ENCODE assay signal across 8 mouse cellular contexts in genomic region chr7:145194455-145195161, GRCm38 (mm10). TPM values are rescaled to one million over a fixed set of nuclear protein-coding genes. Genes with fewer than 3 reads are reported as not detected.
DNase-seq lines count a peak whose midpoint lies in the region; ATAC-seq lines count a peak whose summit lies in the region.
"Had no signal": no experiment of that assay in that cellular context is flagged by ENCODE, and none has a peak within 500 bp of the region (broad histone marks: within the 10 kb centered on the region; RNA-seq: fewer than 3 reads in every experiment).

No protein-coding gene starts in this region.

- peak; percentile 25; the same call in 1 of the 2 replicates for ATAC-seq in common myeloid progenitor, adult 5-6 weeks (replicated peaks; ENCODE audit: low read depth, poor library complexity, severe bottlenecking)

- no peak overlapping the region for H3K4me3 ChIP-seq in macrophage (ENCODE audit: inconsistent target)
- H3K4me3 ChIP-seq: liver, embryonic 15.5 days had no signal

- peak overlapping the region; percentile 40 for H3K27ac ChIP-seq in macrophage
- H3K27ac ChIP-seq: liver, embryonic 15.5 days had no signal

- H3K36me3 ChIP-seq in macrophage (ENCODE audit: inconsistent target), result no peaks in the 10 kb centered on the region
- H3K36me3 ChIP-seq: liver, embryonic 15.5 days had no signal

- no peaks in the 10 kb centered on the region for H3K79me2 ChIP-seq in macrophage (ENCODE audit: inconsistent target)

- 31% methylated on average over 3 of the region's 3 CpGs for WGBS in macrophage (ENCODE audit: missing documents)

- DNase-seq in urinary bladder, postnatal 4 days (ENCODE audit: low spot score in 2 of 2), result peak; percentile 54 to 73
- no peak for DNase-seq in urinary bladder, adult 18-20 months (ENCODE audit: low spot score in 2 of 2)
- DNase-seq in heart, postnatal 36 days, result peak; percentile 59 to 67
- peak; percentile 31 for DNase-seq in layer of hippocampus, adult 9-10 months (ENCODE audit: low spot score)
- DNase-seq in yolk sac, embryonic 10.5 days (ENCODE audit: low spot score), result no peak

- intact Hi-C loops in heart, postnatal 36 days (cut with DNase I), result no loop called here

RNA-seq across cellular contexts. Expression of gene 1810010D01Rik, which starts 13.3 kb away (rescaled TPM):
- total RNA-seq in common myeloid progenitor, adult 5-6 weeks (2017), result not detected in 2 replicates
- total RNA-seq in heart, postnatal 36 days (2021), result not detected
- total RNA-seq in macrophage (2018; cell fraction: chromatin; rRNA removed), result 10 to 100 TPM in 25 of 26 experiments, 1 to 10 TPM in 1; 8.7 to 72.3 (median 42.7) TPM
- 1 to 10 TPM in 4 of 26 experiments, under 1 TPM in 14, not detected in 8; 0.14 to 2.5 (median 0.49) TPM for total RNA-seq in macrophage (2018; cell fraction: cytosol; rRNA removed)
- total RNA-seq in macrophage (2018; cell fraction: nucleus; rRNA removed), result 10 to 100 TPM in 23 of 26 experiments, 1 to 10 TPM in 3; 5.1 to 36.9 (median 20.4) TPM
- 2.7 TPM in 1 of 3 replicates, not detected in the others for polyA plus RNA-seq in macrophage (2018)

Comparison
In these comparisons a context has a peak if more than half of its experiments do, and no peak if none do; other contexts are left out.
1. DNase-seq: peak in urinary bladder, postnatal 4 days (2 of 2), heart, postnatal 36 days (2 of 2) and layer of hippocampus, adult 9-10 months (single experiment); none in urinary bladder, adult 18-20 months (0 of 2) and yolk sac, embryonic 10.5 days (single experiment).